ENCODE assay signal across 8 mouse cellular contexts in the genomic region with DNA sequence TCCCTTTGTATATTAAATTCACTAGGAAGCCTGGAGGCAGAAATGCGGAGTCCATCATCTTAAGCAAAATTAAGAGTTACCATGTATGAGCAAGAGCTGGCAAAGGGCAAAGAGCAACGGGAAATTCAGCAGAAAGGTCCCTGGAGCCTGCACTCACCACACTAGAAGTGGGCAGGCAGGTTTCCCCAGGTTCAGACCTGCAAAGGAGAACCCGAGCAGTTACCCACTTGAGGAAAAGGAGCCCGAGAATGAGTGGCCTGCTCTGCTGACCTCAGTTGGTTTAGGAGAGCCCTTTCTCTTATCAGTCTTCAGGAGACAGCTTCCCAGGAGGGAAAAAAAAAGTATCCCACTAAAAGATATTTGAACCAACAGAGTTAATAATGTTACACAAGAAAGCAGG.
"Had no signal": no experiment of that assay in that cellular context is flagged by ENCODE, and none has a peak within 500 bp of the region (broad histone marks: within the 10 kb centered on the region; RNA-seq: fewer than 3 reads in every experiment).

No protein-coding gene starts in this region.

- H3K9ac ChIP-seq: limb, embryonic 15.5 days; liver, embryonic 12.5 days; midbrain, embryonic 12.5 days had no signal

- H3K4me1 ChIP-seq: liver, embryonic 12.5 days; midbrain, embryonic 12.5 days had no signal

- DNase-seq: kidney, adult 8-10 months; kidney, postnatal 25 days; thymus, postnatal 4 days had no signal

- H3K4me2 ChIP-seq: limb, embryonic 15.5 days; liver, embryonic 12.5 days; midbrain, embryonic 12.5 days had no signal

- H3K27me3 ChIP-seq: limb, embryonic 15.5 days; liver, embryonic 12.5 days; midbrain, embryonic 12.5 days had no signal

- H3K9me3 ChIP-seq: limb, embryonic 15.5 days; liver, embryonic 12.5 days; midbrain, embryonic 12.5 days had no signal

- ATAC-seq: intestine, postnatal 0 days; liver, embryonic 12.5 days had no signal

- H3K4me3 ChIP-seq: left cerebral cortex, adult 2 months; limb, embryonic 15.5 days; liver, embryonic 12.5 days; midbrain, embryonic 12.5 days had no signal

- H3K27ac ChIP-seq: left cerebral cortex, adult 2 months; limb, embryonic 15.5 days; liver, embryonic 12.5 days; midbrain, embryonic 12.5 days had no signal
